Comparison of ENCODE assay signal across 13 mouse cellular contexts in the genomic region with DNA sequence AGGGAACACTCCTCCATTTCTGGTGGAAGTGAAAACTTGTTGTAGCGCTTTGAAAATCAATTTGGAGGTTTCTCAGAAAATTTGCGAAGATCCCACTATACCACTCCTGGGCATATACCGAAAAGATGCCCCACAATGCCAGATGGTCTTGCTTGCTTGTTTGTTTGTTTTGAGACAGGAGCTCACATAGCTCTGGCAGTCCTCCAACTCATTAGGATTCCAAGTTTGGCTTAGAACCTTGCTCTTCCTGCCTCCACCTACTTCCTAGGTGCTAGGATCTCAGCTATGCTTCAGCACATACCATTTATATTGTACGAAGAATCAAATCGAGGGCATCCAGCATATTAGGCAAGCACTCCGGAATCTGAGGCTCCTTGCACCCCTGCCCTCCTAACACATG.
"Had no signal": no experiment of that assay in that cellular context is flagged by ENCODE, and none has a peak within 500 bp of the region (broad histone marks: within the 10 kb centered on the region; RNA-seq: fewer than 3 reads in every experiment).

No protein-coding gene starts in this region.

- DNase-seq: kidney, postnatal 10 days; kidney, postnatal 4 days; liver; liver, embryonic 13.5 days; lung, adult 18-20 months; lung, postnatal 36 days; midbrain, embryonic 14.5 days; thymus, postnatal 4 days had no signal

- H3K27me3 ChIP-seq: limb, embryonic 12.5 days; liver, embryonic 13.5 days; neural tube, embryonic 12.5 days had no signal

- H3K9me3 ChIP-seq: limb, embryonic 12.5 days; liver, embryonic 13.5 days; neural tube, embryonic 12.5 days had no signal

- H3K36me3 ChIP-seq: limb, embryonic 12.5 days; liver, embryonic 13.5 days; neural tube, embryonic 12.5 days had no signal

- H3K4me2 ChIP-seq: limb, embryonic 12.5 days; liver, embryonic 13.5 days; neural tube, embryonic 12.5 days had no signal

- H3K27ac ChIP-seq: layer of hippocampus, adult 2 months; limb, embryonic 12.5 days; liver, embryonic 13.5 days; neural tube, embryonic 12.5 days; stomach, postnatal 0 days had no signal

- ATAC-seq: lung, postnatal 0 days had no signal

- H3K4me1 ChIP-seq: limb, embryonic 12.5 days; liver, embryonic 13.5 days; neural tube, embryonic 12.5 days had no signal

- H3K4me3 ChIP-seq: layer of hippocampus, adult 2 months; limb, embryonic 12.5 days; liver, embryonic 13.5 days; neural tube, embryonic 12.5 days had no signal

- H3K9ac ChIP-seq: limb, embryonic 12.5 days; liver, embryonic 13.5 days; neural tube, embryonic 12.5 days had no signal
